Mouse (Mus musculus): ENCODE data around the gene Ifi27l2b.
A peak's percentile ranks its signal among the peaks of the same experiment; 100 is the strongest.

The Ifi27l2b gene

GRCm38 (mm10) chr12:103425729-103426470, 31.1 kb downstream of the Ifi27l2b start, which contains the start of gene Ddx24:
Ddx24 (minus strand) TSS chr12:103425830.
- TF ChIP-seq CTCF (conservative IDR thresholded peaks at IDR 0.05; ENCODE audit: low read length) (peak; percentile 25), NANOG (IDR thresholded peaks at IDR 0.05; ENCODE audit: borderline replicate concordance, low read length) (no peak), POU5F1 (IDR thresholded peaks at IDR 0.05; ENCODE audit: borderline replicate concordance, low read length) (no peak)
- H3K4me1 ChIP-seq (replicated peaks; ENCODE audit: low read depth, low read length): peaks cover 38% of the 10 kb centered on the region
- no peaks in the 10 kb centered on the region for H3K27me3 ChIP-seq (ENCODE audit: insufficient read depth, low read length)
- no peaks in the 10 kb centered on the region for H3K9me3 ChIP-seq (ENCODE audit: low read length)
- H3K4me3 ChIP-seq (replicated peaks; ENCODE audit: low read length): peak within 1 kb of the TSS; percentile 96
- H3K36me3 ChIP-seq (ENCODE audit: insufficient read depth, low read length): peaks cover 34% of the 10 kb centered on the region

GRCm38 (mm10) chr12:103425016-103425728, 31.9 kb downstream of the Ifi27l2b start:
- Histone ChIP-seq H3K4me1 (replicated peaks; ENCODE audit: low read depth, low read length) (peaks cover 43% of the 10 kb centered on the region), H3K27me3 (ENCODE audit: insufficient read depth, low read length) (no peaks in the 10 kb centered on the region), H3K4me3 (replicated peaks; ENCODE audit: low read length) (peak overlapping the region; percentile 96)

GRCm38 (mm10) chr12:103408144-103408543, 48.9 kb downstream of the Ifi27l2b start:
- TF ChIP-seq POU5F1 (IDR thresholded peaks at IDR 0.05; ENCODE audit: borderline replicate concordance, low read length) (no peak), NANOG (IDR thresholded peaks at IDR 0.05; ENCODE audit: borderline replicate concordance, low read length) (no peak), CTCF (conservative IDR thresholded peaks at IDR 0.05; ENCODE audit: low read length) (no peak)
- Histone ChIP-seq H3K4me3 (replicated peaks; ENCODE audit: low read length) (no peak overlapping the region), H3K9me3 (ENCODE audit: low read length) (no peaks in the 10 kb centered on the region), H3K27me3 (ENCODE audit: insufficient read depth, low read length) (no peaks in the 10 kb centered on the region), H3K36me3 (ENCODE audit: insufficient read depth, low read length) (peaks cover 100% of the 10 kb centered on the region), H3K4me1 (replicated peaks; ENCODE audit: low read depth, low read length) (peaks cover 3% of the 10 kb centered on the region; the same call in 1 of the 2 replicates)

More at GRCm38 (mm10) chr12:103425016-103425728, 31.9 kb downstream of the Ifi27l2b start:
- TF ChIP-seq POU5F1 (IDR thresholded peaks at IDR 0.05; ENCODE audit: borderline replicate concordance, low read length) (no peak), NANOG (IDR thresholded peaks at IDR 0.05; ENCODE audit: borderline replicate concordance, low read length) (no peak), CTCF (conservative IDR thresholded peaks at IDR 0.05; ENCODE audit: low read length) (no peak)
- Histone ChIP-seq H3K36me3 (ENCODE audit: insufficient read depth, low read length) (peaks cover 38% of the 10 kb centered on the region), H3K9me3 (ENCODE audit: low read length) (no peaks in the 10 kb centered on the region)

DNA sequence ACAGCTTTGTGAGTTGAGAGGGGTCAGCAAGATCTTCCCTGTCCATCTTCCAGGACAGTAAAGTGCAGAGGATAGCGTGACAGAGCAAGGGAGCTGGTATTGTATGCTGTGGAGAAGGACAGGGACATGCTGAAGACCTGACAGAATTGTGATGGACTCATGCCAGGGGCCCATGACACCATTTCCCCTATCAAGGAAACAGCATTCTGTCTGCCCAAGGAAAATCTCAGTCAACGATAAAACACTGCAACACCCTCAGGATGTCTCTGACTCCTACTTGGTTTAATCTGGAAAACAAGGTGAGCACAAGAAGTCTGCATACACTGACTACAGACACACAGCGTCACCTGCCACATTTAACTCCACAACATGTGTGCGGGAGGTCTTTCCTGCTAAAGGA, 49.3 kb downstream of the Ifi27l2b start, which contains the start of gene 9330161L09Rik:
Gene 9330161L09Rik (minus strand): TSS at position 101 of the 400 bp plus-strand sequence.
- no peaks in the 10 kb centered on the region for H3K27me3 ChIP-seq (ENCODE audit: insufficient read depth, low read length)
- peaks cover 3% of the 10 kb centered on the region; the same call in 1 of the 2 replicates for H3K4me1 ChIP-seq (replicated peaks; ENCODE audit: low read depth, low read length)
- H3K36me3 ChIP-seq (ENCODE audit: insufficient read depth, low read length): peaks cover 98% of the 10 kb centered on the region
- H3K4me3 ChIP-seq (replicated peaks; ENCODE audit: low read length): no peak within 1 kb of the TSS
- no peaks in the 10 kb centered on the region for H3K9me3 ChIP-seq (ENCODE audit: low read length)
- TF ChIP-seq CTCF (conservative IDR thresholded peaks at IDR 0.05; ENCODE audit: low read length): no peak
- TF ChIP-seq NANOG (IDR thresholded peaks at IDR 0.05; ENCODE audit: borderline replicate concordance, low read length): no peak
- no peak for TF ChIP-seq POU5F1 (IDR thresholded peaks at IDR 0.05; ENCODE audit: borderline replicate concordance, low read length)

DNA sequence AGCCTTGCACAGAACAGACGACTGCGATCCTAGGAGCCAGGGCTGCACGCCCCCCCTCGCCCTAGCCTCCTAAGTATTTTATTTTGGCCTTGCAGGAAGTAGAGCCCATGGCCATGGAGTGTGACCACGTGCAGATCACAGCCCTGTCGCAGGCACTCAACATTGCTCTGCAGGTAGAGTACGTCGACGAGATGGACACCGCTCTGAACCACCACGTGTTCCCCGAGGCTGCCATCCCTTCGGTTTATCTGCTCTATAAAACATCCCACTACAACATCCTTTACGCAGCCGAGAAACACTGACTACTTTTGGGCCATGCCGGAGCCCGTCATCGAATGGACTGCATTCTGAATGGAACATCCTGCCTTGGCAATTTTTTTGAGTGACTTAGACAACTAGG, 52.9 kb downstream of the Ifi27l2b start:
- no peak for TF ChIP-seq NANOG (IDR thresholded peaks at IDR 0.05; ENCODE audit: borderline replicate concordance, low read length)
- TF ChIP-seq POU5F1 (IDR thresholded peaks at IDR 0.05; ENCODE audit: borderline replicate concordance, low read length): no peak
- TF ChIP-seq CTCF (conservative IDR thresholded peaks at IDR 0.05; ENCODE audit: low read length): no peak
- Histone ChIP-seq H3K4me3 (replicated peaks; ENCODE audit: low read length) (no peak overlapping the region), H3K36me3 (ENCODE audit: insufficient read depth, low read length) (peaks cover 74% of the 10 kb centered on the region)

More for the DNA sequence above, 52.9 kb downstream of the Ifi27l2b start:
- peaks cover 3% of the 10 kb centered on the region; the same call in 1 of the 2 replicates for H3K4me1 ChIP-seq (replicated peaks; ENCODE audit: low read depth, low read length)
- no peaks in the 10 kb centered on the region for H3K9me3 ChIP-seq (ENCODE audit: low read length)
- no peaks in the 10 kb centered on the region for H3K27me3 ChIP-seq (ENCODE audit: insufficient read depth, low read length)
